Mouse (Mus musculus): ENCODE results near the gene Dusp3. TPM values are rescaled to one million over a fixed set of nuclear protein-coding genes. Genes with fewer than 3 reads are reported as not detected.

The Dusp3 gene
- total and polyA plus RNA-seq, 3 experiments, result 18.4 to 35.5 (median 29.8) TPM

DNA sequence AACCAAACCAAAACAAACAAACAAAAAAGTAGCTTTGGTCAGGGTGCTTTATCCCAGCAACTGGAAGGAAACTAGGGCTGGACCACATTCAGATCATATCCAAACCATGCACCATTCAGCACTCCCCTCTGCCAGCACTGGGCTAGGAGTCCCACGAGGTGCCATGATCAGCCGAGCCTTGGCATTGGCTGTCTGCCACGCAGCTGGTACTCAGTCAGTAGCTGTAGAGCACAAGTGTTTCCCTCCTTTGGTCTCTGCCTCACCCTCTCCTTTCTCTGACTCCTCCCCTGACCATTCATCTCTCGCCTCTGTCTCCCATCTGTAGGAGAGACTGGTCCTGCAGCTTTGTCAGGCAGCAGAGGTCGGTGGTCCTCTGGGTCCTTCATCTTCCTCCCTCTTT, 29.3 kb downstream of the Dusp3 start:
- no peak overlapping the region for H3K9ac ChIP-seq (ENCODE audit: control insufficient read depth, low read depth, low read length, poor library complexity, severe bottlenecking)
- H3K27me3 ChIP-seq (ENCODE audit: control insufficient read depth in 1 of 2, insufficient read depth in 2 of 2, low read length in 2 of 2), result peaks cover 6 to 13% of the 10 kb centered on the region in 2 experiments
- peaks cover 0 to 15% of the 10 kb centered on the region in 2 experiments; a peak in 2 of 4 replicates for H3K36me3 ChIP-seq (ENCODE audit: control insufficient read depth in 1 of 2, insufficient read depth in 2 of 2, low read length in 2 of 2)
- no peaks in the 10 kb centered on the region for H3K79me2 ChIP-seq (ENCODE audit: control insufficient read depth, insufficient read depth, low read length, poor library complexity)
- no peak for TF ChIP-seq USF1 (IDR thresholded peaks at IDR 0.05; ENCODE audit: low read depth, low read length)
- TF ChIP-seq ZKSCAN1 (IDR thresholded peaks at IDR 0.05; ENCODE audit: low read depth, low read length), result no peak
- no peak for TF ChIP-seq HCFC1 (IDR thresholded peaks at IDR 0.05; ENCODE audit: low read depth, low read length)
- no peak for TF ChIP-seq POLR2AphosphoS2 (IDR thresholded peaks at IDR 0.05; ENCODE audit: low read length)
- no peak for TF ChIP-seq MAFK (IDR thresholded peaks at IDR 0.05; ENCODE audit: borderline replicate concordance, low read depth, low read length)
- TF ChIP-seq UBTF (IDR thresholded peaks at IDR 0.05; ENCODE audit: borderline replicate concordance, insufficient read depth, low read depth, low read length), result no peak
- no peak for TF ChIP-seq POLR2AphosphoS5 (IDR thresholded peaks at IDR 0.05; ENCODE audit: borderline replicate concordance, low read depth, low read length)
- no peak for TF ChIP-seq E2F4 (IDR thresholded peaks at IDR 0.05; ENCODE audit: borderline replicate concordance, low read depth, low read length)
- TF ChIP-seq NRF1 (IDR thresholded peaks at IDR 0.05; ENCODE audit: insufficient read depth, low read depth, low read length, poor library complexity, severe bottlenecking), result no peak
- no peak for TF ChIP-seq USF2 (IDR thresholded peaks at IDR 0.05; ENCODE audit: borderline replicate concordance in 1 of 2, insufficient read depth in 1 of 2, low read depth in 1 of 2, low read length in 2 of 2)
- no peak for TF ChIP-seq ZC3H11A (IDR thresholded peaks at IDR 0.05; ENCODE audit: low read depth, low read length)
- no peak for TF ChIP-seq SIN3A (IDR thresholded peaks at IDR 0.05; ENCODE audit: low read length)
- no peak for TF ChIP-seq CHD2 (IDR thresholded peaks at IDR 0.05; ENCODE audit: low read length)
- TF ChIP-seq ZNF384 (IDR thresholded peaks at IDR 0.05; ENCODE audit: low read depth, low read length), result no peak
- TF ChIP-seq MAX (IDR thresholded peaks at IDR 0.05; ENCODE audit: low read length), result no peak
- no peak for TF ChIP-seq MYC (IDR thresholded peaks at IDR 0.05; ENCODE audit: low read depth, low read length)
- H3K27ac ChIP-seq (ENCODE audit: control insufficient read depth, low read depth, low read length), result no peak overlapping the region
- H3K9me3 ChIP-seq (replicated peaks; ENCODE audit: insufficient read depth, low read length), result no peaks in the 10 kb centered on the region
- no peak overlapping the region for H3K4me3 ChIP-seq (ENCODE audit: control insufficient read depth in 1 of 2, insufficient read depth in 1 of 2, low read depth in 2 of 2, low read length in 2 of 2)
- DNase-seq (ENCODE audit: low read depth, low spot score), result no peak
- H3K4me1 ChIP-seq (ENCODE audit: control insufficient read depth in 1 of 2, insufficient read depth in 2 of 2, low read length in 2 of 2), result peaks cover 2 to 17% of the 10 kb centered on the region in 2 experiments; a peak in 3 of 4 replicates

GRCm38 (mm10) chr11:101953441-101953840, 33.4 kb downstream of the Dusp3 start:
- DNase-seq (ENCODE audit: low read depth, low spot score), result peak; percentile 62
- peaks cover 2 to 3% of the 10 kb centered on the region in 2 experiments; a peak in 3 of 4 replicates for H3K27me3 ChIP-seq (ENCODE audit: control insufficient read depth in 1 of 2, insufficient read depth in 2 of 2, low read length in 2 of 2)
- H3K27ac ChIP-seq (ENCODE audit: control insufficient read depth, low read depth, low read length), result peak overlapping the region; percentile 32

More at GRCm38 (mm10) chr11:101953441-101953840, 33.4 kb downstream of the Dusp3 start:
- Histone ChIP-seq H3K4me1 (ENCODE audit: control insufficient read depth in 1 of 2, insufficient read depth in 2 of 2, low read length in 2 of 2) (peaks cover 2 to 24% of the 10 kb centered on the region in 2 experiments; a peak in 3 of 4 replicates), H3K9ac (ENCODE audit: control insufficient read depth, low read depth, low read length, poor library complexity, severe bottlenecking) (no peak overlapping the region), H3K9me3 (replicated peaks; ENCODE audit: insufficient read depth, low read length) (no peaks in the 10 kb centered on the region), H3K79me2 (ENCODE audit: control insufficient read depth, insufficient read depth, low read length, poor library complexity) (no peaks in the 10 kb centered on the region), H3K4me3 (ENCODE audit: control insufficient read depth in 1 of 2, insufficient read depth in 1 of 2, low read depth in 2 of 2, low read length in 2 of 2) (no peak overlapping the region; a peak in 1 of 4 replicates), H3K36me3 (ENCODE audit: control insufficient read depth in 1 of 2, insufficient read depth in 2 of 2, low read length in 2 of 2) (peaks cover 0 to 22% of the 10 kb centered on the region in 2 experiments; a peak in 2 of 4 replicates)
- no peak; the same call in 1 of the 2 replicates for TF ChIP-seq SIN3A (IDR thresholded peaks at IDR 0.05; ENCODE audit: low read length)
- TF ChIP-seq RCOR1 (IDR thresholded peaks at IDR 0.05; ENCODE audit: low read depth, low read length), result peak; percentile 98
- TF ChIP-seq ETS1 (IDR thresholded peaks at IDR 0.05; ENCODE audit: low read depth, low read length), result peak; percentile 43; the same call in 1 of the 2 replicates
- TF ChIP-seq POLR2AphosphoS5 (IDR thresholded peaks at IDR 0.05; ENCODE audit: borderline replicate concordance, low read depth, low read length), result no peak
- no peak for TF ChIP-seq E2F4 (IDR thresholded peaks at IDR 0.05; ENCODE audit: borderline replicate concordance, low read depth, low read length)
- TF ChIP-seq TCF12 (IDR thresholded peaks at IDR 0.05; ENCODE audit: low read depth, low read length), result peak; percentile 31
- peak; percentile 67 to 72; a peak in 3 of 4 replicates for TF ChIP-seq EP300 (IDR thresholded peaks at IDR 0.05; ENCODE audit: low read depth in 1 of 2, low read length in 2 of 2)
- TF ChIP-seq GATA1 (IDR thresholded peaks at IDR 0.05; ENCODE audit: low read depth, low read length), result peak; percentile 81
- TF ChIP-seq BHLHE40 (IDR thresholded peaks at IDR 0.05; ENCODE audit: borderline replicate concordance, low read depth, low read length), result peak; percentile 70
- no peak for TF ChIP-seq MXI1 (IDR thresholded peaks at IDR 0.05; ENCODE audit: low read depth, low read length)

All from MEL (cell line).